Mouse (Mus musculus): ENCODE measurements around the gene Fam114a2.

DNA sequence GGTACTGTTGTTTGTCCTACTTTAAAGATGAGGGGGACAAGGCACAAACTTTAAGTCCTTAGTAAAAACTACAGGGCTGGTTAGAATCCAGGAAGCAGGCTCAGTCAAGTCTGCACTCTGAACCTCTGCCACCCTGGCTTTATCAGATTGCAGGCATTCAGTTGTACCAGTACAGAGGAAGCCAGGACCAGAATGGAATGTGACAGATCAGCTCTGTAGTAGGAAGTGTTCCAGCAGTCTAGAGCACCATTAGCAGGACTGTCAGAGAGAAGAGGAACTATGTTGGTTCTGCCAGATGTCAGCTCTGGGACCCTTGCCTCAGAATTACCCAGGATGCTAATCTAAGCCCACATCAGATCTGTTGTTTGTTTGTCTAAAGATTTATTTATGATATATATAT is 6.2 kb upstream of the Fam114a2 start:
- no peak for TF ChIP-seq POLR2A (IDR thresholded peaks at IDR 0.05; ENCODE audit: extremely low read depth, insufficient read depth, low read length)
- no peak for TF ChIP-seq CTCF (IDR thresholded peaks at IDR 0.05; ENCODE audit: low read depth, low read length)
